Mouse (Mus musculus): ENCODE results near the gene Sumo3. TPM values are rescaled to one million over a fixed set of nuclear protein-coding genes. Genes with fewer than 3 reads are reported as not detected.

The Sumo3 gene
- 303 and 334 TPM in 2 replicates for polyA plus RNA-seq (2015; fragmentation: Nextera tagmentation; extraction: Ambion mirVana)

DNA sequence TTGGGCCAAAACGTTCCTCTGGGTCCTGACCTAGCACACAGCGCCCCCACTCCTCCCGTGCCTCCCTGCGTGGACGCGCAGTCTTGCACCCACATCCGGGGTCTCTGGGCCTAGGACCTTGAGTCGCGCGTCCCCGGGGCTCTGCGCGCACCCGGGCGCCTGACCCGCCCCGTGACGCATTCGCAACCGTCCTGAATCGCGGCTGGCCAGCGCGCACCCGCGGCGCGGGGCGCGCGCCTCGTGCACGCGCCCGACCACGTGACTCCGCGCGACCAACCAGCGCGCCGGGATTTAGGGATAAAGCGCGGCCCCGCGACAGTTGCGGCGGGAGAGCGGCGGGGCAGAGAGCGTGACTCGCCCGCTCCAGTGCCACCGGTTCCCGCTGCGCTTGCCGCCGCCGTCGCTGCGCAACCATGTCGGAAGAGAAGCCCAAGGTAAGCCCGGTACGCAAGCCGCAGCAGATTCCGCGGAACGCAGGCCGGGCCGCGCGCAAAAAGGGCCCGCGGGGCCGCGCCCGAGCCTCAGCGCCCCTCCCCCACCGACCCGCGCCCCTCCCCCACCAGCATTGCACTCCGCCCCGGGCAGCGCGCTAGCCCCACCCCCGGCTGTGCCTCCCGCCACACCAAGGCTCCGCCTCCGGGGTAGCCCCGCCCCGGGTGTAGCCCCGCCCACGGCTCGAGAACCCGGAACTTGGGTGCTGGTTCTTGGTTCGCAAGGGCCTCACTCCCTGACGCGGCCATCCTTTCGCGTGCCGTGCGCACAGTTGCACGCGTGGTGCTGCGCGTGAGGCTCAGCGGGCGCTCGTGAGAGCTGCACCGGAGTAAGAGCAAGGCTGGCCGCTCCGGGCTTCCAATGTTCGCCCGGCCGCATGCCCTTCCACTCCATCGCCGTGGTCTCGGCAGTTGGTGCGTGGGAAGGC lies at the start of gene Sumo3, which contains the start of gene Gm49325:
Gene Sumo3 (plus strand): TSS at position 190 of the 919 bp plus-strand sequence.
Gene Gm49325 (plus strand): TSS at position 290 of the 919 bp plus-strand sequence.
- Histone ChIP-seq H3K27me3 (replicated peaks; ENCODE audit: control insufficient read depth, insufficient read depth, low read length) (no peaks in the 10 kb centered on the region), H3K4me2 (ENCODE audit: low read length) (peak within 1 kb of the TSS; percentile 94), H3K4me3 (ENCODE audit: low read length) (peak within 1 kb of the TSS; percentile 79), H3K4me1 (ENCODE audit: control insufficient read depth, insufficient read depth, low read depth, low read length) (peaks cover 12% of the 10 kb centered on the region), H3K9me3 (ENCODE audit: control insufficient read depth, low read length) (peaks cover 2% of the 10 kb centered on the region; the same call in 1 of the 2 replicates), H3K9ac (ENCODE audit: low read depth, low read length) (peak within 1 kb of the TSS; percentile 81), H3K27ac (ENCODE audit: low read depth, low read length) (peak within 1 kb of the TSS; percentile 96), H3K36me3 (ENCODE audit: control insufficient read depth, insufficient read depth, low read length) (no peaks in the 10 kb centered on the region; the same call in none of the 2 replicates)
- WGBS = under 1% methylated on average over 89 of the region's 119 CpGs
- ATAC-seq = peak; percentile 81

DNA sequence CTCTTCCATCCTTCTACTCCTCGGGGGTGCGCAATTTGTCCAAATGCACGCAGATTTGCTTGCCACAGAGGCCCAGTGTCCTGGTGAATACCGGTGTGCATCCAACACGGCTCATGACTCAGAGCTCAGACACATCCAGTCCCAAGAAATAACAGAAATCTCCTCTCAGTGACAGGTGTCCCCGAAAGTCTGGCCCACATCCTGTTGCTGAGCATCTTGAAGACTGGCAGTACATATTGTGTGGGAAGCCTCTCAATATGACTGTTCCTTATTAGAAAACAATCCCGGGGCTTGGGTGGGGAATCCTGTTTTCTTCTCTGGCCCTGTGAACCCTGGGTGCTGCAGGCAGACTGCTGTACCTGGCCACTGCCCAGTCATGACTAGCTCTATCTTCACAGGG lies 49.3 kb upstream of the Sumo3 start:
- no peaks in the 10 kb centered on the region for H3K27me3 ChIP-seq (replicated peaks; ENCODE audit: control insufficient read depth, insufficient read depth, low read length)
- H3K36me3 ChIP-seq (ENCODE audit: control insufficient read depth, insufficient read depth, low read length) = no peaks in the 10 kb centered on the region
- 96% methylated on average over 7 of the region's 7 CpGs for WGBS
- H3K27ac ChIP-seq (ENCODE audit: low read depth, low read length) = no peak overlapping the region
- H3K4me1 ChIP-seq (ENCODE audit: control insufficient read depth, insufficient read depth, low read depth, low read length) = no peaks in the 10 kb centered on the region
- no peak overlapping the region for H3K4me3 ChIP-seq (ENCODE audit: low read length)
- H3K9ac ChIP-seq (ENCODE audit: low read depth, low read length) = no peak overlapping the region
- no peaks in the 10 kb centered on the region for H3K9me3 ChIP-seq (ENCODE audit: control insufficient read depth, low read length)
- no peak overlapping the region for H3K4me2 ChIP-seq (ENCODE audit: low read length)
- ATAC-seq = no peak

DNA sequence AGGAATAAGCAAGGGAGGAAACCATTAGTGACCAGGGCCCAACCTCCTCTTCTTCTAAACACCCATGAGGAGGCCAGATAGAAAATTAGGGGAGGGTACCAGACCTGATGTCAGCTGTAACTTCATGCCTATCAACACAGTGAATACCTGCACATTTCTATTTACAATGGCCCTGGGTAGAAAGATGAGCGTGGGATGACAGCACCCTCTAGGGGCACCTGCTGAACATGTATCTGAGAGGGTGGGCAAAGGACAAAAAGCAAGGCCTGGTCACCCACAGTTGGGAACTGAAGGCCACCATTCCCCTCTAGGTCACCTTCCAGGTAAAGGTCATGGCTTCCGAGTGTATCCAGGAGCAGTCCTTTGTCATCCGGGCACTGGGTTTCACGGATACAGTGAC lies 48.3 kb upstream of the Sumo3 start:
- H3K4me3 ChIP-seq (ENCODE audit: low read length) = no peak overlapping the region
- no peak overlapping the region for H3K9ac ChIP-seq (ENCODE audit: low read depth, low read length)
- H3K27me3 ChIP-seq (replicated peaks; ENCODE audit: control insufficient read depth, insufficient read depth, low read length) = no peaks in the 10 kb centered on the region
- H3K4me1 ChIP-seq (ENCODE audit: control insufficient read depth, insufficient read depth, low read depth, low read length) = no peaks in the 10 kb centered on the region
- ATAC-seq = no peak
- no peak overlapping the region for H3K4me2 ChIP-seq (ENCODE audit: low read length)
- H3K9me3 ChIP-seq (ENCODE audit: control insufficient read depth, low read length) = no peaks in the 10 kb centered on the region
- no peak overlapping the region for H3K27ac ChIP-seq (ENCODE audit: low read depth, low read length)
- H3K36me3 ChIP-seq (ENCODE audit: control insufficient read depth, insufficient read depth, low read length) = no peaks in the 10 kb centered on the region
- 83% methylated on average over 4 of the region's 4 CpGs for WGBS

DNA sequence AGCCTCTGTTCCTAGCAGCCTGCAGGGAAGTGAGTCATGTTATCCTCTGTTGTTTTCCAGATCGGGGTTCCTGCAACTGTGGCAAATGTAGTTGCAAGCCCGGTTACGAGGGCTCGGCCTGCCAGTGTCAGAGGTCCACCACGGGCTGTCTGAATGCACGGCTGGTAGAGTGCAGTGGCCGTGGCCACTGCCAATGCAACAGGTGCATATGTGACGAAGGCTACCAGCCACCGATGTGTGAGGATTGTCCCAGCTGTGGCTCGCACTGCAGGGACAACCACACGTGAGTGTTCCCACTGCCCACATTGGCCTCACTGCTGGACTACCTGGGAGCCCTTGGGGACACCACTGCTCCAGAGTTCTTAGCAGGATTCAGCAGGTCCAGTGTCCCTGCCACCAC lies 45.8 kb upstream of the Sumo3 start:
- H3K9ac ChIP-seq (ENCODE audit: low read depth, low read length) = no peak overlapping the region
- 88% methylated on average over 11 of the region's 11 CpGs for WGBS
- no peaks in the 10 kb centered on the region for H3K27me3 ChIP-seq (replicated peaks; ENCODE audit: control insufficient read depth, insufficient read depth, low read length)
- no peaks in the 10 kb centered on the region for H3K9me3 ChIP-seq (ENCODE audit: control insufficient read depth, low read length)
- ATAC-seq = no peak
- H3K27ac ChIP-seq (ENCODE audit: low read depth, low read length) = no peak overlapping the region
- H3K36me3 ChIP-seq (ENCODE audit: control insufficient read depth, insufficient read depth, low read length) = no peaks in the 10 kb centered on the region
- no peaks in the 10 kb centered on the region for H3K4me1 ChIP-seq (ENCODE audit: control insufficient read depth, insufficient read depth, low read depth, low read length)
- H3K4me2 ChIP-seq (ENCODE audit: low read length) = no peak overlapping the region
- no peak overlapping the region for H3K4me3 ChIP-seq (ENCODE audit: low read length)

DNA sequence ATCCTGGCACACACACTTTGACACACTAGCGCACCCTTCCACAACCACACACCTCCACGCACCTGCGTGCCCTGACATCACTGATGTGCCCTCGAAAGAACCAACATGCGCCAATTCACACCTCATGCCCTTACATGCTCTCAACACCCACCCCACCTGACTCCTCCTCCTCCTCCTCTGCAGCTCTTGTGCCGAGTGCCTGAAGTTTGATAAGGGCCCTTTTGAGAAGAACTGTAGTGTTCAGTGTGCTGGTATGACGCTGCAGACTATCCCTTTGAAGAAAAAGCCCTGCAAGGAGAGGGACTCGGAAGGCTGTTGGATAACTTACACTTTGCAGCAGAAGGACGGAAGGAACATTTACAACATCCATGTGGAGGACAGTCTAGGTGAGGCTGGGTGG lies 45.1 kb upstream of the Sumo3 start:
- Histone ChIP-seq H3K4me2 (ENCODE audit: low read length) (no peak overlapping the region), H3K9ac (ENCODE audit: low read depth, low read length) (no peak overlapping the region), H3K4me1 (ENCODE audit: control insufficient read depth, insufficient read depth, low read depth, low read length) (no peaks in the 10 kb centered on the region), H3K27me3 (replicated peaks; ENCODE audit: control insufficient read depth, insufficient read depth, low read length) (no peaks in the 10 kb centered on the region), H3K4me3 (ENCODE audit: low read length) (no peak overlapping the region), H3K27ac (ENCODE audit: low read depth, low read length) (no peak overlapping the region), H3K9me3 (ENCODE audit: control insufficient read depth, low read length) (no peaks in the 10 kb centered on the region), H3K36me3 (ENCODE audit: control insufficient read depth, insufficient read depth, low read length) (no peaks in the 10 kb centered on the region)
- ATAC-seq = no peak
- WGBS = 92% methylated on average over 9 of the region's 9 CpGs

DNA sequence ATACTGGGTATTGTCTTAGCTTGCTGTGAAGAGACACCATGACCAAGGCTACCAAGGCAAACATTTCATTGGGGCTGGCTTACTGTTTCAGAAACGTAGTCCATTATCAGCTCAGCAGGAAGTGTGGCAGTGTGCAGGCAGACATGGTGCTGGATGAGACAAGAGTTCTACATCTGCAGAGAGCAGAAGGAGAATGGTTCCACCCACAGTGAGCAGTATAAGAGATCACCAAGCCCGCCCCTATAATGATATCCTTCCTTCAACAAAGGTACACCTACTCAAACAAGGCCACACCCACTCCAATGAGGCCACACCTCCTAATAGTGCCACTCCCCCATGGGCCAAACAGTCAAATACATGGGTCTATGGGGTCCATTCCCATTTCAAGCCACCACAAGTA lies 44.4 kb upstream of the Sumo3 start:
- no peak overlapping the region for H3K9ac ChIP-seq (ENCODE audit: low read depth, low read length)
- H3K9me3 ChIP-seq (ENCODE audit: control insufficient read depth, low read length) = no peaks in the 10 kb centered on the region
- H3K4me3 ChIP-seq (ENCODE audit: low read length) = no peak overlapping the region
- H3K4me1 ChIP-seq (ENCODE audit: control insufficient read depth, insufficient read depth, low read depth, low read length) = no peaks in the 10 kb centered on the region
- H3K4me2 ChIP-seq (ENCODE audit: low read length) = no peak overlapping the region
- ATAC-seq = no peak
- no peak overlapping the region for H3K27ac ChIP-seq (ENCODE audit: low read depth, low read length)
- WGBS = 79% methylated on average over 2 of the region's 2 CpGs
- no peaks in the 10 kb centered on the region for H3K36me3 ChIP-seq (ENCODE audit: control insufficient read depth, insufficient read depth, low read length)
- no peaks in the 10 kb centered on the region for H3K27me3 ChIP-seq (replicated peaks; ENCODE audit: control insufficient read depth, insufficient read depth, low read length)

DNA sequence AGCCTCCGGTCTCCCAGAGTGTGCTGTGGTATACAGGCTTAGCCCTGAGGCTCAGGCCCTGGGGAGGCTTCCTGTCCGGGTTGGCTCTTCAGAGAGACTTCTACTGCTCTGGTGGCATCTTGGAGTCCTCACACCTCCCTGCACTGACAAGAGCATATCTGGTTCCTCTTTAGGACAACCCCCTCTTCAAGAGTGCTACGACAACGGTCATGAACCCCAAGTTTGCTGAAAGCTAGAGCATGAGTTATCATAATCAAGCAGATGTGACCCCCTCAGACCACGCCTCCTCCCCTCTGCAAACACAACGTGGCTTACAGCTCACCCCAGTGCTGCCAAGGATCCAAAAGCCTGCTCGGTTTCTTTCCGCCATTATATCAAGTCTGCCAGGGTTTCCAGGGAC lies 40.9 kb upstream of the Sumo3 start:
- ATAC-seq = no peak
- H3K4me2 ChIP-seq (ENCODE audit: low read length) = no peak overlapping the region
- WGBS = 90% methylated on average over 8 of the region's 8 CpGs
- H3K4me1 ChIP-seq (ENCODE audit: control insufficient read depth, insufficient read depth, low read depth, low read length) = no peaks in the 10 kb centered on the region
- H3K9ac ChIP-seq (ENCODE audit: low read depth, low read length) = no peak overlapping the region
- H3K27me3 ChIP-seq (replicated peaks; ENCODE audit: control insufficient read depth, insufficient read depth, low read length) = no peaks in the 10 kb centered on the region
- no peak overlapping the region for H3K27ac ChIP-seq (ENCODE audit: low read depth, low read length)
- no peaks in the 10 kb centered on the region for H3K9me3 ChIP-seq (ENCODE audit: control insufficient read depth, low read length)
- H3K36me3 ChIP-seq (ENCODE audit: control insufficient read depth, insufficient read depth, low read length) = no peaks in the 10 kb centered on the region
- H3K4me3 ChIP-seq (ENCODE audit: low read length) = no peak overlapping the region

DNA sequence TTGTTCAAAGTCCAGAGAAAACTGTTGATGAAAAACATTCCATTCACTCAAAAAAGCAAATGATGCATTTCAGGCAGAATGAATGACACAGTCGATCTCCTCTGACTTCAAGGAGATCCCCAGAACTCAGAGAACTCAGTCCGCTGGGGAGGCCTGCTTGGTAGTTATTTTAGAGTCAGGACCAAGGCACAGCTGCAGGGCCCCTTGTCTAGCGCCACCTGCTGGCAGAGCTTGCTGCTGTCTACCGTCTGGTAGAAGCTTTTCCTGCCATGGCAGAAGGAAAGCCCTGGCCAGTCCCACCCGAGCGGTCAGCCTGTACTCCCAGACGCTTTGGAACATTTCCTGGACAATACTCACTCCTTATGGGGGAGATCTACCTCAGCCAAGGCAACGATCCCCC lies 39.2 kb upstream of the Sumo3 start:
- H3K27ac ChIP-seq (ENCODE audit: low read depth, low read length) = no peak overlapping the region
- H3K27me3 ChIP-seq (replicated peaks; ENCODE audit: control insufficient read depth, insufficient read depth, low read length) = no peaks in the 10 kb centered on the region
- H3K4me2 ChIP-seq (ENCODE audit: low read length) = no peak overlapping the region
- 33% methylated on average over 8 of the region's 8 CpGs for WGBS
- no peaks in the 10 kb centered on the region for H3K9me3 ChIP-seq (ENCODE audit: control insufficient read depth, low read length)
- H3K36me3 ChIP-seq (ENCODE audit: control insufficient read depth, insufficient read depth, low read length) = no peaks in the 10 kb centered on the region
- H3K9ac ChIP-seq (ENCODE audit: low read depth, low read length) = no peak overlapping the region
- H3K4me1 ChIP-seq (ENCODE audit: control insufficient read depth, insufficient read depth, low read depth, low read length) = no peaks in the 10 kb centered on the region
- H3K4me3 ChIP-seq (ENCODE audit: low read length) = no peak overlapping the region
- no peak for ATAC-seq

DNA sequence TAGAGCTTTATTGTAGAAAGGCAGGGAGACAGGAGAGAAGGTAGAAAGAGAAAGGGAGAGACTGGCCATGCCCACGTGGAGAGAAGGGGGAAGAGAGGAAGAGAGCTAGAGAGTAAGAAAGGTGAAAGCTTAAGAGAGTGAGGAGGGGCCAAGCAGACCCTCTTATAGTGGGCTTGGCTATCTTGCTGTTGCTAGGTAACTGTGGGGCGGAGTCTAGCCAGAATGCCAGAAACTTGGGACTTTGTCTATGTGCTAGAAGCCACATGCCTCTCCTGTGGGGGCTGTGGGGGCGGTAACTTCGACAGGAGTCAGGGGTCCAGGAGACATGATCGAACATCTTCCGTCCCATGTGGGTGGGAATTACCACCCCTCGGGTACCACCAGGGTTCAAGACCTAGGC lies 36.4 kb upstream of the Sumo3 start:
- Histone ChIP-seq H3K27me3 (replicated peaks; ENCODE audit: control insufficient read depth, insufficient read depth, low read length) (no peaks in the 10 kb centered on the region), H3K4me2 (ENCODE audit: low read length) (no peak overlapping the region), H3K4me3 (ENCODE audit: low read length) (no peak overlapping the region), H3K4me1 (ENCODE audit: control insufficient read depth, insufficient read depth, low read depth, low read length) (no peaks in the 10 kb centered on the region), H3K9me3 (ENCODE audit: control insufficient read depth, low read length) (no peaks in the 10 kb centered on the region), H3K27ac (ENCODE audit: low read depth, low read length) (no peak overlapping the region), H3K36me3 (ENCODE audit: control insufficient read depth, insufficient read depth, low read length) (no peaks in the 10 kb centered on the region), H3K9ac (ENCODE audit: low read depth, low read length) (no peak overlapping the region)
- no peak for ATAC-seq
- WGBS = 35% methylated on average over 7 of the region's 7 CpGs
